Mouse (Mus musculus): ENCODE results near the gene Lurap1. TPM values are rescaled to one million over a fixed set of nuclear protein-coding genes. Genes with fewer than 3 reads are reported as not detected.

Lurap1 gene
- polyA plus RNA-seq, 1 experiment: 0.81 TPM

- H3K4me3 ChIP-seq (ENCODE audit: extremely low read depth, insufficient read depth, insufficient read length): no peak overlapping the region
- H3K27ac ChIP-seq (ENCODE audit: insufficient read depth, low read length): no peak overlapping the region
- DNase-seq (ENCODE audit: low read depth in 1 of 2, low spot score in 2 of 2): no peak
- no peaks in the 10 kb centered on the region; the same call in 1 of the 2 replicates for H3K4me1 ChIP-seq (ENCODE audit: control insufficient read depth, insufficient read depth, insufficient read length)
- TF ChIP-seq CTCF (IDR thresholded peaks at IDR 0.05; ENCODE audit: extremely low read depth, insufficient read depth, insufficient read length, insufficient replicate concordance) (no peak), POLR2A (IDR thresholded peaks at IDR 0.05; ENCODE audit: low read depth, low read length) (no peak)
- WGBS: 77% methylated on average over 4 of the region's 4 CpGs
- peaks cover 17% of the 10 kb centered on the region for H3K36me3 ChIP-seq (ENCODE audit: control insufficient read depth, insufficient read depth, low read length)
- H3K27me3 ChIP-seq (ENCODE audit: control insufficient read depth, insufficient read depth, low read length): no peaks in the 10 kb centered on the region
Observed at GRCm38 (mm10) chr4:116162142-116162541, 11.0 kb upstream of the Lurap1 start.

GRCm38 (mm10) chr4:116160769-116161168, 9.6 kb upstream of the Lurap1 start:
- Histone ChIP-seq H3K27ac (ENCODE audit: insufficient read depth, low read length) (no peak overlapping the region), H3K4me3 (ENCODE audit: extremely low read depth, insufficient read depth, insufficient read length) (no peak overlapping the region), H3K36me3 (ENCODE audit: control insufficient read depth, insufficient read depth, low read length) (peaks cover 22% of the 10 kb centered on the region), H3K27me3 (ENCODE audit: control insufficient read depth, insufficient read depth, low read length) (no peaks in the 10 kb centered on the region), H3K4me1 (ENCODE audit: control insufficient read depth, insufficient read depth, insufficient read length) (no peaks in the 10 kb centered on the region; the same call in 1 of the 2 replicates)
- no peak for DNase-seq (ENCODE audit: low read depth in 1 of 2, low spot score in 2 of 2)
- WGBS: 88% methylated on average over 3 of the region's 3 CpGs
- TF ChIP-seq CTCF (IDR thresholded peaks at IDR 0.05; ENCODE audit: extremely low read depth, insufficient read depth, insufficient read length, insufficient replicate concordance) (no peak), POLR2A (IDR thresholded peaks at IDR 0.05; ENCODE audit: low read depth, low read length) (no peak)

GRCm38 (mm10) chr4:116159912-116160311, 8.8 kb upstream of the Lurap1 start:
- peak; percentile 16; the same call in 1 of the 2 replicates for TF ChIP-seq CTCF (IDR thresholded peaks at IDR 0.05; ENCODE audit: extremely low read depth, insufficient read depth, insufficient read length, insufficient replicate concordance)
- no peak for TF ChIP-seq POLR2A (IDR thresholded peaks at IDR 0.05; ENCODE audit: low read depth, low read length)
- DNase-seq (ENCODE audit: low read depth in 1 of 2, low spot score in 2 of 2): no peak
- H3K4me1 ChIP-seq (ENCODE audit: control insufficient read depth, insufficient read depth, insufficient read length): no peaks in the 10 kb centered on the region; the same call in 1 of the 2 replicates
- no peaks in the 10 kb centered on the region for H3K27me3 ChIP-seq (ENCODE audit: control insufficient read depth, insufficient read depth, low read length)
- WGBS: 61% methylated on average over 3 of the region's 3 CpGs
- peaks cover 25% of the 10 kb centered on the region for H3K36me3 ChIP-seq (ENCODE audit: control insufficient read depth, insufficient read depth, low read length)
- no peak overlapping the region for H3K4me3 ChIP-seq (ENCODE audit: extremely low read depth, insufficient read depth, insufficient read length)
- no peak overlapping the region for H3K27ac ChIP-seq (ENCODE audit: insufficient read depth, low read length)

- TF ChIP-seq CTCF (IDR thresholded peaks at IDR 0.05; ENCODE audit: extremely low read depth, insufficient read depth, insufficient read length, insufficient replicate concordance) (no peak), POLR2A (IDR thresholded peaks at IDR 0.05; ENCODE audit: low read depth, low read length) (no peak)
- H3K4me3 ChIP-seq (ENCODE audit: extremely low read depth, insufficient read depth, insufficient read length): no peak overlapping the region
- no peak for DNase-seq (ENCODE audit: low read depth in 1 of 2, low spot score in 2 of 2)
- peaks cover 34% of the 10 kb centered on the region for H3K36me3 ChIP-seq (ENCODE audit: control insufficient read depth, insufficient read depth, low read length)
- no peak overlapping the region for H3K27ac ChIP-seq (ENCODE audit: insufficient read depth, low read length)
- H3K27me3 ChIP-seq (ENCODE audit: control insufficient read depth, insufficient read depth, low read length): no peaks in the 10 kb centered on the region
- H3K4me1 ChIP-seq (ENCODE audit: control insufficient read depth, insufficient read depth, insufficient read length): no peaks in the 10 kb centered on the region; the same call in 1 of the 2 replicates
- WGBS: 91% methylated on average over 2 of the region's 2 CpGs
Observed at GRCm38 (mm10) chr4:116157882-116158281, 6.7 kb upstream of the Lurap1 start.

- no peak for TF ChIP-seq POLR2A (IDR thresholded peaks at IDR 0.05; ENCODE audit: low read depth, low read length)
- TF ChIP-seq CTCF (IDR thresholded peaks at IDR 0.05; ENCODE audit: extremely low read depth, insufficient read depth, insufficient read length, insufficient replicate concordance): no peak
- Histone ChIP-seq H3K27me3 (ENCODE audit: control insufficient read depth, insufficient read depth, low read length) (no peaks in the 10 kb centered on the region), H3K4me3 (ENCODE audit: extremely low read depth, insufficient read depth, insufficient read length) (no peak overlapping the region), H3K36me3 (ENCODE audit: control insufficient read depth, insufficient read depth, low read length) (peaks cover 26% of the 10 kb centered on the region), H3K27ac (ENCODE audit: insufficient read depth, low read length) (no peak overlapping the region), H3K4me1 (ENCODE audit: control insufficient read depth, insufficient read depth, insufficient read length) (peaks cover 7% of the 10 kb centered on the region; the same call in 1 of the 2 replicates)
- DNase-seq (ENCODE audit: low read depth in 1 of 2, low spot score in 2 of 2): no peak
- 94% methylated on average over 15 of the region's 15 CpGs for WGBS
Observed at GRCm38 (mm10) chr4:116152702-116153101, 1.6 kb upstream of the Lurap1 start.

GRCm38 (mm10) chr4:116150862-116151221, 296 bp downstream of the Lurap1 start:
- peaks cover 19% of the 10 kb centered on the region for H3K36me3 ChIP-seq (ENCODE audit: control insufficient read depth, insufficient read depth, low read length)
- DNase-seq (ENCODE audit: low read depth in 1 of 2, low spot score in 2 of 2): no peak
- peaks cover 7% of the 10 kb centered on the region; the same call in 1 of the 2 replicates for H3K4me1 ChIP-seq (ENCODE audit: control insufficient read depth, insufficient read depth, insufficient read length)
- no peaks in the 10 kb centered on the region for H3K27me3 ChIP-seq (ENCODE audit: control insufficient read depth, insufficient read depth, low read length)
- TF ChIP-seq CTCF (IDR thresholded peaks at IDR 0.05; ENCODE audit: extremely low read depth, insufficient read depth, insufficient read length, insufficient replicate concordance) (no peak), POLR2A (IDR thresholded peaks at IDR 0.05; ENCODE audit: low read depth, low read length) (no peak)
- H3K27ac ChIP-seq (ENCODE audit: insufficient read depth, low read length): no peak overlapping the region
- 37% methylated on average over 4 of the region's 4 CpGs for WGBS
- peak overlapping the region; percentile 77 for H3K4me3 ChIP-seq (ENCODE audit: extremely low read depth, insufficient read depth, insufficient read length)

- peak in 1 of 2 experiments; percentile 63 for DNase-seq (ENCODE audit: low read depth in 1 of 2, low spot score in 2 of 2)
- 1% methylated on average over 63 of the region's 73 CpGs for WGBS
- TF ChIP-seq POLR2A (IDR thresholded peaks at IDR 0.05; ENCODE audit: low read depth, low read length): peak; percentile 58
- no peak for TF ChIP-seq CTCF (IDR thresholded peaks at IDR 0.05; ENCODE audit: extremely low read depth, insufficient read depth, insufficient read length, insufficient replicate concordance)
Observed at GRCm38 (mm10) chr4:116150156-116150861, 829 bp downstream of the Lurap1 start.

More at GRCm38 (mm10) chr4:116150156-116150861, 829 bp downstream of the Lurap1 start:
- peaks cover 15% of the 10 kb centered on the region for H3K36me3 ChIP-seq (ENCODE audit: control insufficient read depth, insufficient read depth, low read length)
- peaks cover 7% of the 10 kb centered on the region; the same call in 1 of the 2 replicates for H3K4me1 ChIP-seq (ENCODE audit: control insufficient read depth, insufficient read depth, insufficient read length)
- H3K4me3 ChIP-seq (ENCODE audit: extremely low read depth, insufficient read depth, insufficient read length): peak overlapping the region; percentile 77
- no peaks in the 10 kb centered on the region for H3K27me3 ChIP-seq (ENCODE audit: control insufficient read depth, insufficient read depth, low read length)
- H3K27ac ChIP-seq (ENCODE audit: insufficient read depth, low read length): peak overlapping the region; percentile 76
